Mouse (Mus musculus) spleen, adult 2 months (tissue): Measurements from ENCODE around the gene Tigit.

Source experiments
- CTCF ChIP-seq: fragments of 200-500 bp; IDR thresholded peaks from 2 replicates; pipeline ENCODE4 v1.5.1; 2011; ENCODE audit warnings: mild to moderate bottlenecking, inconsistent platforms; ENCODE audit not compliant: insufficient read depth, insufficient read length, insufficient replicate concordance; ENCODE audit errors: extremely low read depth
- POLR2A ChIP-seq: fragments of 200-500 bp; IDR thresholded peaks from 2 replicates; pipeline ENCODE4 v1.6.1; 2011; ENCODE audit warnings: low read depth, low read length, inconsistent platforms

DNA sequence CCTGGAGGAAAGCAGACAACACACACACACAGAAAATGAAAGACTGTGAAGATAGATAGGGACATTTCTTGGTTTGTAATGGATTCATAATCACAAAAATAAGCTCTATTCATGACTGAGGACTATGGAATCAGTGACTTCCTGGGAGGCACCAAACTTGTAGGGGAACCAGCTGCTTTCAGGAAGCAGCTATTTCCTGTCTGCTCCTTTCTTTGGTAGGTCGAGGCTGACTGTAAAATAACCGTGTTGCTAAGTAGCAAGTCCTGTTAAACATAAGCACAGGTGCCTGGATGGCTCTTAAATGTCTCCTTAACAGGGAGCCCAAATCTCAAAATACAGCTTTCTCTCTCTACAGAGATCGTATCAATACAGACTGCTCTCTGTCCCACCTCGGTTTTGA lies 39.1 kb downstream of the Tigit start:
- TF ChIP-seq CTCF, result no peak
- no peak for TF ChIP-seq POLR2A
